Mouse (Mus musculus): ENCODE results near the gene Ttll3.

Ttll3 gene

DNA sequence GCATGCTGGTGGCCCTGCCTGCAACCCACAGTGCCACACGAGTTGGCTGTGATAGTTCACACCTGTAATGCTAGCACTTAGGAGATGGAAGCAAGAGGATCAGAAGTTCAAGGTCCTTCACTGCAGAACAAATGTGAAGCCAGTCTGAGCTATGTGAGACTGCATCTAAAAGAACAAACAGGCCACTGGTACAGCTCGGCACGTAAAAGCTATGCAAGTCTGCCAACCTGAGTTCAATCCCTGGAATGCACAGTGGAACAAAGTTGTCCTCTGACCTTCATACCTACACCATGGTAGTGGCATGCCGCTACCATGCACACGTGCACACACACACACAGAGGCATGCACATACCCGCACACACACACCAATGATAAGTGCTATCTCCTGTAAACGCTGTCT lies 35.1 kb downstream of the Ttll3 start:
- DNase-seq (ENCODE audit: low read depth, low spot score), result no peak

DNA sequence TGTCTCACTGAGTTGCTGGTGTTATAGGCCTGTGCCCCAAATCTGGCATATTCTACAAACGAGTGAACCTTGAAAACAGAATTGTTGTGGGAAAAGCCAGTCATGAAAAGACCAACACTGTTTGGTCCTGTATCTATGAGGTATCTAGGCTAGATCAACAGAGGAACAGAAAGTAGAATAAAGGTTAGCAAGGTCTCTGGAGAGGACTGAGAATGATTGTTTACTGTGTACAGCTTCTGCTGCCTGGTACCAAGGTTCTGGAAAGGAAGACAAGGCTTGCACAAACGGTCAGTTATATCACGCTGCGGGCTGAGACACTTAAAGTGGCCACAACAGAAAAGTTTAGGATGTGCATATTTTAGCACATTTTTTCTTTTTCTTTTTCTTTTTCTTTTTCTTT lies 37.6 kb downstream of the Ttll3 start:
- no peak for DNase-seq (ENCODE audit: low read depth, low spot score)

DNA sequence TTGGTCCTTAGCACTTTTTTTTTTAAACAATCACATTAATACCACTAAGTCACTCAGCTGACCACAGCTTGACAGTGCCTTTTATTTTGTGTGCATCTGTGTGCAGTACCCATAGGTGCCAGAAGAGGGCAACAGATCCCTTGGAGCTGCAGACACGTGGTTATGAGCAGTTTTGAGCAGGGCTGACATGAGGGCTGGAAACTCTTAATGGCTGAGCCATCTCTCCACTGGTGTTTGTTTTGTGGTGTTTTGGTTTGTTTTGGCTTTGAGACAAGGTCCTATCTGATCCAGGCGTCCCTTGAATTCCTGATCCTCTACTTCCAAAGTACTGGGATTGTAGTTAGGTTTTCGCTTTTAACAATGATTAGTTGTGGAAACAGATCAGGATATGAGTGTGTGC lies 38.3 kb downstream of the Ttll3 start:
- peak; percentile 17 for DNase-seq (ENCODE audit: low read depth, low spot score)

DNA sequence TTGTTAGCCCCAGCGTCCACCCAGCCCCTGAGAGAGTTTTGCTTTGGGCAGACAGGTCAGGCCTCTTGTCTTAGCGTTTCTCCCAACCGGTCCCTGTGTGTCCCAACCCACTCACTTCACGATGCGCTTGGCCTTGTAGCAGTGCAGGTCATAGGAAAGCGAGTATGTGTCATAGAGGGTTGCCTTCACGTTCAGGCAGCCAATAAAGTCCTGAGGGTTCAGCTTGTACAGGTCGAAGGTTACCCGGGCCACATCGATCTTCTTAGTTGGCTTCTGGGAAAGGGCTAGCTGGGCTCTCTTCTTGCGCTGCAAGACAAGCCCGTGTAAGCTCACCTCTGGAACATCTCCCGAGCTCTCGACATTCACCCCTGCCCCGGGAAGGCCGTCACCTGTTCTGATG lies 38.9 kb downstream of the Ttll3 start:
- DNase-seq (ENCODE audit: low read depth, low spot score), result no peak

DNA sequence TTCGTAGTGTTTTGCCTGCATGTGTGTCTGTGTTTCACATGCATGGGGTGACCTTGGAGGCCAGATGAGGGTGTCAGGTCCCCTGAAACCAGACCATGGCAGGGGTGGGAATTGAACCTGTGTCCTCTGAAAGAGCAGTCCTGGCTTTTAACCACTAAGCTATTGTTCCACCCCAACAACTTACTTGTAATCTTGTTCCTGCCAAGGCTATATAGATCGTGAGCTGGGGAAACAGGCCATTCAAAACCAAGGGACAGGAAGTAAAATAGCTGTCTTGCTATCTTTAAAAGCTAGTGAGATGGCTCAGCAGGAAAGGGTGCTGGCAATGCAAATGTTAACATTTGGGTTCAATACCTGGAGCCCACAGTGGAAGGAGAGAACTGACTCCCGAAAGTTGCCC lies 40.9 kb downstream of the Ttll3 start:
- no peak for DNase-seq (ENCODE audit: low read depth, low spot score)

- no peak for DNase-seq (ENCODE audit: low read depth, low spot score)
These were observed 41.8 kb downstream of the Ttll3 start for GRCm38 (mm10) chr6:113430846-113431245.

DNA sequence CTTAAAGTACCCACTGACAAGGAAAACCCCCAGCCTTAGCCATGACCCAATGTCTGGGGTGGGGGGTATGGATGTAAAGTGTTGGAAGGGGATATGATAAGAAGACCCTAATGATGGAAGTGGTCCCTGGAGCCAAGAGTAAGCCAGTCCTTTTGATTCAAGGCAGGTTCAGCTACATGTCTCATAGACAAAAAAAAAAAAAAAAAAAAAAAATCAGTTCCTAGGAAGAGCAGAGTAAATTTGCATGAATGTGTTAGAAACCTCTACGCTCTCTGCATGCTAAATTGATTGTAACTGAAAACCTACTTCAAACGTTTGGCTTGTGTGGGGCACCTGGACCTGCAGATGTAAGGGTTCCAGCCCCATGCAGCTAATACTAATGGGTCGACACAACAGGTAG lies 42.7 kb downstream of the Ttll3 start:
- no peak for DNase-seq (ENCODE audit: low read depth, low spot score)

DNA sequence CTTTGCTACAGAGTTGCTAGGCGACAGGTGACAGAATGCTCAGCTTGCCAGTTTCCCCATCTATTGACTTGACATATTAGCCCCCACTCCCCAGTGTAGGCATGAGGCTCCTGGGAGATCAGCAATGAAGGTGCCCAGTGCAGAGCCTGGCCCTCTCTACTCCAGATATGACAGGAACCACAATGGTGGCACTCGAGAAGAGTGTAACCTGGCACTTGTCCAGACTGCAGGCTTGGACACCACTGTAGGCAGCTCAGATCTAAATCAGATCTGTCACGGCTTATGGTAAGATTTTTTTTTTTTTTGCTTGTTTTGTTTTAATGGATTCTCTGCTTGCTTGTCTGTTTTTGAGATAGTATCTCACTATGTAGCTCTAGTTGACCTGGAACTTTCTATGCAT lies 44.6 kb downstream of the Ttll3 start:
- no peak for DNase-seq (ENCODE audit: low read depth, low spot score)

GRCm38 (mm10) chr6:113434691-113435090 lies 45.6 kb downstream of the Ttll3 start:
- no peak for DNase-seq (ENCODE audit: low read depth, low spot score)

DNA sequence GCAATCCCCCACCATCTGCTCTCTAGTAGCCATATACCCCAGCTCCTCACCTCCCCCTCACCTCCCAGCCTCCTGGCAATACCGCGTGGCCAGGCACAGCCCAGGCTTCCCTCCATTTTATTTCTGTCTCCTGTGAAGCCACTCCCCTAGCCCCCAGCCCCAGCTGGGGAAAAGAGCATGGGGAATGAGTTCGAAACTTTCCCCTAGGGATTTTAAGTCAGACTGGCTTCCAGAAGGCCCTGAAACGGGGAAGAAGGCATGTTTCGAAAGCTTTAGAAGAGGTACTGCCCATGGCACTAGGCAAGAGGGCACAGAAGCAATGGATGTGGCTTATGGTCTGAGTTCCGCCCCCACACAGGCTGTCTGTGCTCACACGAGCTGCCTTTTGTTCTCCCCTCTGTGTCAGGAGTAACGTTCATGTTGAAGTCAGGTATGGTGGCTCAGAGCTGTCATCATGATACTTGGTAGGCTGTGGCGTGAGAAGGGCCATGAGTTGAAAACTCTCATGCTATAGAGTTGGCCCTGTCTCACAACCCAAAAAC lies 46.7 kb downstream of the Ttll3 start, which contains the start of gene Cidec:
Cidec (minus strand) TSS at position 97 of the 542 bp plus-strand sequence.
- no peak for DNase-seq (ENCODE audit: low read depth, low spot score)

GRCm38 (mm10) chr6:113437135-113437534 lies 48.1 kb downstream of the Ttll3 start:
- no peak for DNase-seq (ENCODE audit: low read depth, low spot score)

- DNase-seq (ENCODE audit: low read depth, low spot score), result no peak
These were observed 49.8 kb downstream of the Ttll3 start for GRCm38 (mm10) chr6:113438721-113439430.

DNA sequence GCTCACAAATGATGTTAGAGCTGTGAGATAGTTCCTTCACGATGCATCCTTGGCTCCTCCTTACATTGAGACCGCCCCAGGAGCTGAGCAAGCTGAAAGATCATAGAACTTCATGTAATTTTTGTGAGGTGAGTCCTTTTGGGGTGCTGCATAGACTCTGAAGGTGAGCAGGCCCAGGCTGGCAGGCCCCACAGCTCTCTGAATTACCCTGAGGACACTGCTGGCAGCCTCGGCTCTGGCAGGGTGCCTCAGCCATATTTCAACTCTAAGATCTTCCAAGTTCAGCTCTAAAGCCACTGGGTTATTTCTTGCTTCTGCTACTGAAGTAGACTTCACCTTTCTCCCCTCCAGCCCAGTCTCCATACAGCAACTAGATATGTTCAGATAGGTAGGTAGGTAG lies 51.6 kb downstream of the Ttll3 start:
- no peak for DNase-seq (ENCODE audit: low read depth, low spot score)

GRCm38 (mm10) chr6:113441147-113441680 lies 52.2 kb downstream of the Ttll3 start:
- peak; percentile 54 for DNase-seq (ENCODE audit: low read depth, low spot score)

GRCm38 (mm10) chr6:113442087-113442441 lies 53.0 kb downstream of the Ttll3 start:
- DNase-seq (ENCODE audit: low read depth, low spot score), result peak; percentile 2

GRCm38 (mm10) chr6:113442442-113443090 lies 53.5 kb downstream of the Ttll3 start, which contains the start of gene Jagn1:
Gene Jagn1, plus strand, starts transcription at chr6:113442569.
- DNase-seq (ENCODE audit: low read depth, low spot score), result peak; percentile 91

GRCm38 (mm10) chr6:113443091-113443490 lies 54.0 kb downstream of the Ttll3 start:
- DNase-seq (ENCODE audit: low read depth, low spot score), result no peak

DNA sequence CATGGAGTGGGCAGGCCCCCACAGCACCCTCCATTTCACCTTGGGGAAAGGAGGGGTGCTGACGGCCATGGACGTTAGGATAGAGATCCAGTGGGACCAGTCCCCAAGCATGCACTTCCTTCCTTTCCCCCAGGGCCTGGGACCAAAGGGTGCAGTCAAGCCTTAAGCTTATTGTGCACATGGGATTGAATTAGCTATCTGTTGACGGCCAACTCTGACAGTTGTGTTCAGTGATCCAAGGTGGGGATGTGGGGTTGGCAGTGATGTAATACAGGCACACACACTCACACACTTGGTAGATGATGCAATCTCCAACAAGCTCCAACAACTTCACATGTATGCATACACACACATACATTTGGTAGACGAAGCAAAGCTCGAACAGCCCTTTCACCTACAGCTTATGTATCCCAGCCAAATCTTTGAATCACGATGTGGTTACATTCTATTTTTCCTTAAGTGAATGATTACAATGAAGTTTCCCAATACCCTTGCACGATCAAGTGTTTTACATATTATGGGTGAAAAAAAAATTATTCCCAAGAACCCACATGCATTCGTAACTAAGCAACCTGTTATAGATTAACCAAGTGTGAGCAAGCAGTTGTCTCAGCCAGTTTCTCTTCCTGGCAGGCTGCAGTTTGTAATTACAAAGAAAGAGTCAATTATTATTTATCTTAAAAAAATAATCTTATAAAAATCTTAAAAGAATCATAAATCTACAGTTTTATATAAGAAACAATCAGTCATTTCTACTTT lies 55.3 kb downstream of the Ttll3 start:
- no peak for DNase-seq (ENCODE audit: low read depth, low spot score)

DNA sequence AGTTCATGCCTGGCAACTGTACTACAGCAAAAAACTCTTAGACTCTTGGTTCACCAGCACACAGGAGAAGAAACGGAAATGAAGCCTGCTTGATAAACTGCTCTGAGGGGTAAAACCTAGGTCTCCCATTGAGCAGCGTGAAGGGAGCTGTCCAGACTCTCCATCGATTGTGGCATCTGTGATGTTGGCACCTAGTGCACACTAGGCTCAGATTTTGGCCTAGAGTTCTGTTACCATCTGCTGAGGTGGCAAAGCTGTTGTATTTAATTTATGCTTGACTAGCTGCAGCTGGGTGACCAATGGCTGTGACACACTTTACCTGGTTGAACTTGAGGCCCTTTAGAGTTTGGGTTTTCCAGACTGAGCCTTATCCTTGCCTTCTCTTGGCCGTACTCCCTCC lies 58.6 kb downstream of the Ttll3 start:
- no peak for DNase-seq (ENCODE audit: low read depth, low spot score)

GRCm38 (mm10) chr6:113451839-113452238 lies 62.8 kb downstream of the Ttll3 start:
- DNase-seq (ENCODE audit: low read depth, low spot score), result no peak

DNA sequence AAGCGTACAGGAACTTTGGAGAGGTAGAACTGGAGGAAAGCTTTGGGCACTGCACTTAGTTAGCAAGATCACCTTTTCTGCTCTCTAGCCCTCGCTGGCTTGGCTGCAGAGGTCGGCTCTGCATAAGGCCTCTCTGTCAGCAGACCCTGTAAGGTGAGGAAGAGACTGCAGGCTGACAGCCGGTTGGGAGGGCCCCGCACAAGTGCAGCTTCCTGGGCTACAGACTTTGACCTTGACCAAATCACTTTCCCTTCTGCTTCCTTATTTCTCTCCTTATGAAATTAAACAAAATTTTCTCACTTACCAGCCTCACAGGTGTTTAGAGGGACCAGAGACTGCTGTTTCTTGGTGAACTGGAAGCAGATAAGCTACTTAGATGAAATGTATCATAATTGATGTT lies 65.9 kb downstream of the Ttll3 start:
- no peak for DNase-seq (ENCODE audit: low read depth, low spot score)

GRCm38 (mm10) chr6:113457952-113458534 lies 69.0 kb downstream of the Ttll3 start, which contains the start of gene Il17re:
Gene Il17re, plus strand, starts transcription at chr6:113458484.
- DNase-seq (ENCODE audit: low read depth, low spot score), result no peak
